Mouse (Mus musculus): Measurements from ENCODE around the gene Car2. TPM values are rescaled to one million over a fixed set of nuclear protein-coding genes. Genes with fewer than 3 reads are reported as not detected.

The Car2 gene
- polyA plus RNA-seq, 1 experiment from 2014 or later: 105 TPM

GRCm38 (mm10) chr3:14948067-14948800 lies 62.2 kb downstream of the Car2 start:
- H3K36me3 ChIP-seq (ENCODE audit: control insufficient read depth, insufficient read depth, low read length): no peaks in the 10 kb centered on the region
- H3K27me3 ChIP-seq (ENCODE audit: control insufficient read depth, insufficient read depth, low read length): no peaks in the 10 kb centered on the region
- H3K9ac ChIP-seq (ENCODE audit: low read depth, low read length): no peak overlapping the region
- no peaks in the 10 kb centered on the region for H3K4me1 ChIP-seq (replicated peaks; ENCODE audit: control insufficient read depth, insufficient read depth, low read length)
- ATAC-seq (ENCODE audit: low FRiP score) (no peak), DNase-seq (ENCODE audit: low spot score) (no peak)
- no peak overlapping the region for H3K27ac ChIP-seq (ENCODE audit: low read depth, low read length)
- no peaks in the 10 kb centered on the region for H3K9me3 ChIP-seq (ENCODE audit: control insufficient read depth, low read length)
- no peak overlapping the region for H3K4me2 ChIP-seq (replicated peaks; ENCODE audit: low read depth, low read length)
- WGBS: 86% methylated on average over 6 of the region's 6 CpGs
- no peak overlapping the region for H3K4me3 ChIP-seq (ENCODE audit: low read depth, low read length)

GRCm38 (mm10) chr3:14950031-14950430 lies 64.0 kb downstream of the Car2 start:
- Histone ChIP-seq H3K27ac (ENCODE audit: low read depth, low read length) (no peak overlapping the region), H3K4me1 (replicated peaks; ENCODE audit: control insufficient read depth, insufficient read depth, low read length) (no peaks in the 10 kb centered on the region), H3K9me3 (ENCODE audit: control insufficient read depth, low read length) (no peaks in the 10 kb centered on the region), H3K36me3 (ENCODE audit: control insufficient read depth, insufficient read depth, low read length) (no peaks in the 10 kb centered on the region), H3K4me2 (replicated peaks; ENCODE audit: low read depth, low read length) (no peak overlapping the region), H3K27me3 (ENCODE audit: control insufficient read depth, insufficient read depth, low read length) (no peaks in the 10 kb centered on the region), H3K9ac (ENCODE audit: low read depth, low read length) (no peak overlapping the region), H3K4me3 (ENCODE audit: low read depth, low read length) (no peak overlapping the region)
- WGBS: 89% methylated on average over 2 of the region's 2 CpGs
- ATAC-seq (ENCODE audit: low FRiP score) (no peak), DNase-seq (ENCODE audit: low spot score) (no peak)

Other genes starting within 250 kb of the Car2 start
- gene Car13, start 244.5 kb upstream of the Car2 start, polyA plus RNA-seq (2014; fragmentation: Nextera tagmentation; extraction: Ambion mirVana): 3.4 and 3.9 TPM in 2 replicates
- gene Car1, start 77.9 kb upstream of the Car2 start, polyA plus RNA-seq (2014; fragmentation: Nextera tagmentation; extraction: Ambion mirVana): 0.21 TPM in 1 of 2 replicates, not detected in the other
- gene Car3, start 22.8 kb upstream of the Car2 start, polyA plus RNA-seq (2014; fragmentation: Nextera tagmentation; extraction: Ambion mirVana): 5.1 and 5.2 TPM in 2 replicates